Mouse (Mus musculus): ENCODE results near the gene Stt3b. TPM values are rescaled to one million over a fixed set of nuclear protein-coding genes. Genes with fewer than 3 reads are reported as not detected.
"Not testable (repeated sequence)": the region's sequence is repeated elsewhere in the genome, so short reads cannot be mapped to it uniquely, and the experiment has no call there.

The Stt3b gene
- polyA plus RNA-seq, 1 experiment from 2014 or later: 74.6 TPM

- 84% methylated on average over 4 of the region's 4 CpGs for whole genome bisulfite sequencing
Measured at GRCm38 (mm10) chr9:115284385-115284784, 25.8 kb downstream of the Stt3b start.

GRCm38 (mm10) chr9:115283403-115283802 lies 26.8 kb downstream of the Stt3b start:
- Histone ChIP-seq H3K36me3 (ENCODE audit: control insufficient read depth, insufficient read depth) (no peaks in the 10 kb centered on the region), H3K27ac (ENCODE audit: low read length) (no peak overlapping the region), H3K9ac (replicated peaks; ENCODE audit: low read depth, low read length) (no peak overlapping the region), H3K4me3 (replicated peaks; ENCODE audit: low read length) (no peak overlapping the region), H3K27me3 (replicated peaks; ENCODE audit: control insufficient read depth, insufficient read depth, low read length) (no peaks in the 10 kb centered on the region), H3K4me2 (ENCODE audit: low read length) (no peak overlapping the region), H3K9me3 (ENCODE audit: control insufficient read depth, low read length) (no peaks in the 10 kb centered on the region), H3K4me1 (replicated peaks; ENCODE audit: control insufficient read depth, insufficient read depth, low read length) (no peaks in the 10 kb centered on the region)
- no peak for ATAC-seq
- 98% methylated on average over 4 of the region's 4 CpGs for WGBS

More at GRCm38 (mm10) chr9:115284385-115284784, 25.8 kb downstream of the Stt3b start:
- ATAC-seq: no peak
- no peaks in the 10 kb centered on the region for H3K4me1 ChIP-seq (replicated peaks; ENCODE audit: control insufficient read depth, insufficient read depth, low read length)
- H3K36me3 ChIP-seq (ENCODE audit: control insufficient read depth, insufficient read depth): no peaks in the 10 kb centered on the region
- no peaks in the 10 kb centered on the region for H3K9me3 ChIP-seq (ENCODE audit: control insufficient read depth, low read length)
- H3K27ac ChIP-seq (ENCODE audit: low read length): no peak overlapping the region
- no peak overlapping the region for H3K4me2 ChIP-seq (ENCODE audit: low read length)
- no peak overlapping the region for H3K9ac ChIP-seq (replicated peaks; ENCODE audit: low read depth, low read length)
- H3K27me3 ChIP-seq (replicated peaks; ENCODE audit: control insufficient read depth, insufficient read depth, low read length): no peaks in the 10 kb centered on the region
- H3K4me3 ChIP-seq (replicated peaks; ENCODE audit: low read length): no peak overlapping the region

GRCm38 (mm10) chr9:115278641-115279040 lies 31.6 kb downstream of the Stt3b start:
- no peaks in the 10 kb centered on the region for H3K4me1 ChIP-seq (replicated peaks; ENCODE audit: control insufficient read depth, insufficient read depth, low read length)
- peaks cover 15% of the 10 kb centered on the region for H3K36me3 ChIP-seq (ENCODE audit: control insufficient read depth, insufficient read depth)
- no peaks in the 10 kb centered on the region for H3K27me3 ChIP-seq (replicated peaks; ENCODE audit: control insufficient read depth, insufficient read depth, low read length)
- H3K9me3 ChIP-seq (ENCODE audit: control insufficient read depth, low read length): 0 out of 2 replicates have a peak, but pooled peaks cover 2% of the 10 kb centered on the region
- ATAC-seq: no peak
- H3K27ac ChIP-seq (ENCODE audit: low read length): no peak overlapping the region
- H3K4me2 ChIP-seq (ENCODE audit: low read length): no peak overlapping the region
- H3K4me3 ChIP-seq (replicated peaks; ENCODE audit: low read length): no peak overlapping the region
- H3K9ac ChIP-seq (replicated peaks; ENCODE audit: low read depth, low read length): no peak overlapping the region
- 89% methylated on average over 1 of the region's 1 CpGs for WGBS

- H3K4me1 ChIP-seq (replicated peaks; ENCODE audit: control insufficient read depth, insufficient read depth, low read length): no peaks in the 10 kb centered on the region
Measured at GRCm38 (mm10) chr9:115274806-115275205, 35.4 kb downstream of the Stt3b start.

GRCm38 (mm10) chr9:115273095-115273649 lies 37.0 kb downstream of the Stt3b start:
- H3K9me3 ChIP-seq (ENCODE audit: control insufficient read depth, low read length): 0 out of 2 replicates have a peak, but pooled peaks cover 2% of the 10 kb centered on the region
- peaks cover 17% of the 10 kb centered on the region for H3K36me3 ChIP-seq (ENCODE audit: control insufficient read depth, insufficient read depth)
- no peak for ATAC-seq
- no peak overlapping the region for H3K9ac ChIP-seq (replicated peaks; ENCODE audit: low read depth, low read length)
- no peaks in the 10 kb centered on the region for H3K4me1 ChIP-seq (replicated peaks; ENCODE audit: control insufficient read depth, insufficient read depth, low read length)
- no peak overlapping the region for H3K27ac ChIP-seq (ENCODE audit: low read length)
- H3K27me3 ChIP-seq (replicated peaks; ENCODE audit: control insufficient read depth, insufficient read depth, low read length): no peaks in the 10 kb centered on the region
- H3K4me3 ChIP-seq (replicated peaks; ENCODE audit: low read length): no peak overlapping the region
- H3K4me2 ChIP-seq (ENCODE audit: low read length): no peak overlapping the region
- WGBS: 97% methylated on average over 7 of the region's 7 CpGs

More at GRCm38 (mm10) chr9:115274806-115275205, 35.4 kb downstream of the Stt3b start:
- peaks cover 17% of the 10 kb centered on the region for H3K36me3 ChIP-seq (ENCODE audit: control insufficient read depth, insufficient read depth)
- H3K4me2 ChIP-seq (ENCODE audit: low read length): no peak overlapping the region
- no peak overlapping the region for H3K9ac ChIP-seq (replicated peaks; ENCODE audit: low read depth, low read length)
- H3K9me3 ChIP-seq (ENCODE audit: control insufficient read depth, low read length): 0 out of 2 replicates have a peak, but pooled peaks cover 2% of the 10 kb centered on the region
- 90% methylated on average over 6 of the region's 6 CpGs for WGBS
- H3K4me3 ChIP-seq (replicated peaks; ENCODE audit: low read length): no peak overlapping the region
- no peak overlapping the region for H3K27ac ChIP-seq (ENCODE audit: low read length)
- no peak for ATAC-seq
- H3K27me3 ChIP-seq (replicated peaks; ENCODE audit: control insufficient read depth, insufficient read depth, low read length): no peaks in the 10 kb centered on the region

- not testable (repeated sequence) for H3K4me1 ChIP-seq (replicated peaks; ENCODE audit: control insufficient read depth, insufficient read depth, low read length); ATAC-seq; H3K27ac ChIP-seq (ENCODE audit: low read length); H3K4me2 ChIP-seq (ENCODE audit: low read length); H3K9me3 ChIP-seq (ENCODE audit: control insufficient read depth, low read length); H3K27me3 ChIP-seq (replicated peaks; ENCODE audit: control insufficient read depth, insufficient read depth, low read length); H3K4me3 ChIP-seq (replicated peaks; ENCODE audit: low read length); H3K9ac ChIP-seq (replicated peaks; ENCODE audit: low read depth, low read length)
- peaks cover 17% of the 10 kb centered on the region for H3K36me3 ChIP-seq (ENCODE audit: control insufficient read depth, insufficient read depth)
- WGBS: 98% methylated on average over 2 of the region's 5 CpGs
Measured at GRCm38 (mm10) chr9:115272451-115272850, 37.8 kb downstream of the Stt3b start.

GRCm38 (mm10) chr9:115271556-115271955 lies 38.7 kb downstream of the Stt3b start:
- Histone ChIP-seq H3K9me3 (ENCODE audit: control insufficient read depth, low read length) (no peaks in the 10 kb centered on the region), H3K4me1 (replicated peaks; ENCODE audit: control insufficient read depth, insufficient read depth, low read length) (no peaks in the 10 kb centered on the region), H3K9ac (replicated peaks; ENCODE audit: low read depth, low read length) (no peak overlapping the region), H3K27me3 (replicated peaks; ENCODE audit: control insufficient read depth, insufficient read depth, low read length) (no peaks in the 10 kb centered on the region), H3K27ac (ENCODE audit: low read length) (no peak overlapping the region), H3K4me2 (ENCODE audit: low read length) (no peak overlapping the region), H3K4me3 (replicated peaks; ENCODE audit: low read length) (no peak overlapping the region), H3K36me3 (ENCODE audit: control insufficient read depth, insufficient read depth) (peaks cover 14% of the 10 kb centered on the region)
- WGBS: 95% methylated on average over 3 of the region's 3 CpGs
- ATAC-seq: no peak

GRCm38 (mm10) chr9:115261896-115262295 lies 48.3 kb downstream of the Stt3b start:
- H3K36me3 ChIP-seq (ENCODE audit: control insufficient read depth, insufficient read depth): 0 out of 2 replicates have a peak, but pooled peaks cover 3% of the 10 kb centered on the region
- no peak overlapping the region for H3K4me3 ChIP-seq (replicated peaks; ENCODE audit: low read length)
- H3K4me1 ChIP-seq (replicated peaks; ENCODE audit: control insufficient read depth, insufficient read depth, low read length): no peaks in the 10 kb centered on the region; the same call in 1 of the 2 replicates
- H3K27ac ChIP-seq (ENCODE audit: low read length): no peak overlapping the region
- ATAC-seq: no peak
- no peaks in the 10 kb centered on the region for H3K9me3 ChIP-seq (ENCODE audit: control insufficient read depth, low read length)
- no peak overlapping the region for H3K4me2 ChIP-seq (ENCODE audit: low read length)
- WGBS: 84% methylated on average over 5 of the region's 5 CpGs
- H3K27me3 ChIP-seq (replicated peaks; ENCODE audit: control insufficient read depth, insufficient read depth, low read length): no peaks in the 10 kb centered on the region
- no peak overlapping the region for H3K9ac ChIP-seq (replicated peaks; ENCODE audit: low read depth, low read length)

- Histone ChIP-seq H3K9ac (replicated peaks; ENCODE audit: low read depth, low read length) (no peak overlapping the region), H3K27ac (ENCODE audit: low read length) (no peak overlapping the region), H3K4me1 (replicated peaks; ENCODE audit: control insufficient read depth, insufficient read depth, low read length) (no peaks in the 10 kb centered on the region; the same call in 1 of the 2 replicates), H3K27me3 (replicated peaks; ENCODE audit: control insufficient read depth, insufficient read depth, low read length) (no peaks in the 10 kb centered on the region), H3K4me2 (ENCODE audit: low read length) (no peak overlapping the region), H3K9me3 (ENCODE audit: control insufficient read depth, low read length) (no peaks in the 10 kb centered on the region), H3K4me3 (replicated peaks; ENCODE audit: low read length) (no peak overlapping the region), H3K36me3 (ENCODE audit: control insufficient read depth, insufficient read depth) (peaks cover 3% of the 10 kb centered on the region; the same call in 1 of the 2 replicates)
- peak; percentile 66; the same call in 1 of the 2 replicates for ATAC-seq
- 82% methylated on average over 8 of the region's 8 CpGs for WGBS
Measured at GRCm38 (mm10) chr9:115261456-115261855, 48.8 kb downstream of the Stt3b start.

All from forebrain, embryonic 16.5 days (tissue).